Mouse (Mus musculus) testis, adult 10 weeks (tissue): ENCODE results near the gene Usp47. TPM values are rescaled to one million over a fixed set of nuclear protein-coding genes. Genes with fewer than 3 reads are reported as not detected.

Experiments
- polyA plus RNA-seq: library from polyadenylated mRNA; stranded (reverse); fragments of 350-450 nt; fragmentation: Illumina TruSeq; extraction: RNeasy Lipid Tissue Mini Kit (QIAGEN cat#74804); gene quantifications from one replicate; pipeline ENCODE4 v1.2.3, GENCODE M21; 2014; ENCODE audit warnings: low read depth, low replicate concordance

Usp47 gene
- polyA plus RNA-seq = 349 TPM

DNA sequence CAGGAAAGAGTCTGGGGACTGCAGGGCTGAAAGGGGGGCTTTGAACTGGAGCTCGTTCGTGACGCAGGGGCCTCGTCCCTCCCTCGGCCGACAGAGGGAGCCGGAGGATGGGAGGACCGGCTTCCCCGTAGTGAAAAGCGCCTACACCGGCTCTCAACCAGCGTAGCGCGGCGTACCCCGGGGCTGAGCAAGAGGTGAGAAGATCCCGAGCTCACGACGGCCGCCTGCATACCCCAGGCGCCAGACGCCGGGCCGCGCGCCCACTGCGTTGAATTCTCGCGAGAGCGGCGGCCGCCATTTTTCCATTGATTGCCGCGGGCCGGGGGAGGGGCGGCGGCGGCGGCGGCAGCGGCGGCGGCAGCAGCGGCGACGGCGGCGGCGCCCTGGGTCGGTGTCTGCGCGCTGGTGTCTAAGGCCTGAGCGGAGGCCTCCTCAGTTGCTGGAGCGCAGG lies at the start of gene Usp47:
Gene Usp47 (plus strand): TSS at position 355 of the 451 bp plus-strand sequence.

DNA sequence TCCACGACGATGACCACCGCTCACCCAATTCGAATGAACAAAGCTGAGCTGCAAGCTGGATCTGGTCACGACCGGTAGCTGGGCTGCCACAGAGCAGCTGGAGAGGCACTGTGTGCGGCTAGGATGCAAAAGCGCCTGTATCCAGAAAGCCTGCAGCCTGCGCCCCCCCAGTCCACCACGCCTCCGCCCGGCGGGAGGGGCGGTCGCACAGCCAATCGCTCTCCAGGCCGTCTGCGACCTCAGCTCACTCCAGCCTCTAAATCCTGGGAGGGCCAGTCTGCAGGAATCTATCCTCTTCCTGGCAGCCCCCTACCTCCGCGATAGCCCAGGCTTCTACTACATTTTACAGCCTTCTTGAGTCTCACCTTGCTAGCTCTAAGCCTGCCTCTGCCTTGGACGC lies 135.6 kb downstream of the Usp47 start, which contains the start of gene Dkk3:
Gene Dkk3 (minus strand): TSS at position 116 of the 400 bp plus-strand sequence.

Other genes starting within 250 kb of the Usp47 start
- 0.56 TPM for gene Galnt18, start 243.5 kb upstream of the Usp47 start, polyA plus RNA-seq
- 0.34 TPM for gene Dkk3, start 135.6 kb downstream of the Usp47 start, polyA plus RNA-seq
- 163 TPM for gene Mical2, start 202.4 kb downstream of the Usp47 start, polyA plus RNA-seq